Mouse (Mus musculus): ENCODE data around the gene Sec14l5.

Sec14l5 gene

GRCm38 (mm10) chr16:5155014-5155413 is 8.1 kb downstream of the Sec14l5 start:
- DNase-seq, result no peak

DNA sequence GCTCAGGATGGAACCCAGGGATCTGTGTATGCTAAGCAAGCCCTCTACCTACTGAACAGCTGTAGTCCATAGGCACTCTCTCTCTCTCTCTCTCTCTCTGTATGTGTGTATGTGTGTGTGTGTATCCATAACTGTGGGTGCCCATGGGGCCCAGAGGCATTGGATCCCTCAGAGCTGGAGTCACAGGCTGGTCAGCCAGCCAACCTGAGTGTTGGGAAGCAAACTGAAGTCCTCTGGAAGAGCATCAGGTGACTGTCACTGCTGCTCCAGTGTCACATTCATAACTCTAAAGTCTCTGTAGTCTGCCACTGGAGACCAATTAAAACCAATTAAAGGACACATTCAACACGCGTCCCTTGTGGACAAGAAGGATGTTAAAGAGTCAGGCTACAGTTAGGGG is 9.6 kb downstream of the Sec14l5 start:
- no peak for DNase-seq

DNA sequence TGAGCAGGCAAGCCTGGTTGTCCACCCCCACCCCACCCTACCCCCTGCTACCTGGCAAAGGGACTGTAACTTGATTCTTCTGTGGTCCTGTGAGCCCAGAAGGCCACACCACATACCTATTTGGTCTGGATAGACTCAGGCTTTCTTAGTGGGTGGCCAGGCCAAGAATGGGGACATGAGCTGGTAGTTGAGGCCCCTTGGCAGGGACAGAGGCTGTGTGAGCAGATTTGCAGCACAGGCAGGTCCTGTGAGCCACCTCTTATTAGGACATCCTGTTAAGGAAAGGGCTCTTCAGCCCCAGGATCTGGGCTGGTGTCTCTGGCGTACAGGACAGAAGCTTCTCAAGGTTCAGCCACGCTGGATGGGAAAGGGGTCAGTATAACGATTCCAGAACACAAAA is 10.2 kb downstream of the Sec14l5 start:
- no peak for DNase-seq

DNA sequence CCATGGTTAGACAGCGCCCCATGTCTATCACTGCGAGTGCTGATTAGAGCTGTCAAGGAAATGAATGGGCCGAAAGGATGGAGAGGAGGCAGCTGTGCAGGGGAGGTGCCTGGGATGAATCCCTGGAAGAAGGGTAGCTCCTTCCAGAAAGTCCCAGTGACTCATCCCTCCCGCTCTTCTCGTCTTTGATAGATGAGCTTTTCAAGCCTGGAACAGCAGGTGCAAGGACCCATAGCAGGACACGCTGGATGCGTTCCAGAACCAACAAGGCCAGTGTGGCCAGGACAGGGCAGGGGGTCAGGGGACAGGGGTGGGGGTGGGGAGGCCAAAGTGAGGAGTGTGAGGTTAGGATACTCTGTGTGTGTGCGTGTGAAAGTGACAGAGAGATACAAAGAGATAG is 12.3 kb downstream of the Sec14l5 start:
- no peak for DNase-seq

DNA sequence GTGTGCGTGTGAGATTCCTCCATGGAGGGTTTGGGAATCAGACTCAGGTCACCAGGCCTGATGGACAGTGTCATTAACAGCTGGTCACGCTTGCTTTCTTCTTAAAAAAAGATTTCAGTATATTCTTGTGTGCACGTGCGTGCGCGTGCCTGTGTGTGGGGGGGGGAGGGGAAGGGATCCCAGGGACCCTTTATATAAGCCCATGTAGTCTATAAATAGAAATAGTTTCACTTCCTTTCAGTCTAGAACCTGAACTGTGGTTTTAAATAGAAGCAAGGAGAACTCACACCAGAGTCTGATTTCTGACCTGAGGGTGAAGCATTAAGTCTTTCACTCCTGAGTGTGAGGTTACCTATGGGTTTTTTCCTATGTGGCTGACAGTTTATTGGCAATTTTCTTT is 17.4 kb downstream of the Sec14l5 start:
- no peak for DNase-seq

DNA sequence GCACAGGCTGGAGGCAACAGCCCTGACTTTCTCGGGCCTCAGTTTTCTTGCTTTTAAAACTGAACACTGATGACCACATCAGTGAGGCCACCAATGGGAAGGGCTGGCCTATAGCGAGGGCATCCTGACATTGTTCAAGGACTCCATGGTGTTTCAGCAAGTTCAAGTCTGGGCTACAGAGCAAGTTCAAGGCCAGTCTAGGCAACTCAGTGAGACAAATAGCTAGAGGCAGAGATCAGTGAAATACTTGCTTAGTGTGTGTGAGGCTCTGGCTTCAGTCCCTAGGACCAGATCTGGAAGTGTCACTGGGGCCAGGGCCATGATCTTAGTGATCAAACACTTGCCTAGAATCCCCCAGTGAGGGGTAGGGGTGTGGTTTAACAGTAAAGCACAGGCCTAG is 21.1 kb downstream of the Sec14l5 start:
- DNase-seq, result no peak

DNA sequence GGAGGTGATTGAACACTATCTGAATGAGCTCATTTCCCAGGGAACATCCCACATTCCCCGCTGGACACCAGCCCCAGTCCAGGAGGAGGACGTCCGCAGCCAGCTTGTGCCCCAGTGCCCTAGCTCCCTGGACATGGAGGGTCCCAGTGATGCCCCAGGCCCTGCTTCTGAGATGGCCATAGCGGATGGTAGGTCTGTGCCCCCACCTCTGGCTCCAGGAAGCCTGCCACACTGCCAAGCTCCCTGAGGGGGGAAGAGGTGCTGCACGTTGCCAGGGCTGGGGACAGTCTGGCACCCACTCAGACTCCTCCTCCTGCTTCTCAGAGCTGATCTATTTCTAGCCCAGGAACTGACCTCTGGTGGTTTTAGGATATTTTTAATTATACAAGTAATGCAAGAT is 21.9 kb downstream of the Sec14l5 start:
- no peak for DNase-seq

DNA sequence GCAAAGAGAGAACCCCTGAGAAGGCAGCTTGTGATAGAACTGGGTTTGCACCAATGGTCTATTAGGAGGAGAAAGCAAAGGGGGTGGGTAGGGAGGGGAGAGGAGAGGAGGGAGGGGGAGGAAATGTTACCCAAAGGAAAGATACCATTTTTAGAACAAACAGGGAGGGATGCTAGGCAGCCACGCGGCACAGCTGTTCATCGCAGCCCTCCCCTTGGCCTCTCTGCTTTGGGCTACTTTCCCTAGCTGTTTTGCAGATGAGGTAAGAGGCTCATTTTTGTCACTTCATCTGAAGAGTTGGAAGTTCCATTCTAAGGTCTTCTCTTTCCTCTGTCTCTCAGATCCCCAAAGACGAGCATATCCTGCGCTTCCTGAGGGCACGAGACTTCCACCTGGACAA is 25.7 kb downstream of the Sec14l5 start:
- DNase-seq, result no peak

GRCm38 (mm10) chr16:5183310-5183975 is 36.5 kb downstream of the Sec14l5 start:
- no peak for DNase-seq

GRCm38 (mm10) chr16:5184101-5184500 is 37.2 kb downstream of the Sec14l5 start:
- no peak for DNase-seq

GRCm38 (mm10) chr16:5184956-5185355 is 38.0 kb downstream of the Sec14l5 start:
- no peak for DNase-seq

- peak; percentile 19 for DNase-seq
Measured at GRCm38 (mm10) chr16:5185691-5186090, 38.8 kb downstream of the Sec14l5 start.

- DNase-seq, result no peak
Measured at GRCm38 (mm10) chr16:5186234-5186633, 39.3 kb downstream of the Sec14l5 start.

DNA sequence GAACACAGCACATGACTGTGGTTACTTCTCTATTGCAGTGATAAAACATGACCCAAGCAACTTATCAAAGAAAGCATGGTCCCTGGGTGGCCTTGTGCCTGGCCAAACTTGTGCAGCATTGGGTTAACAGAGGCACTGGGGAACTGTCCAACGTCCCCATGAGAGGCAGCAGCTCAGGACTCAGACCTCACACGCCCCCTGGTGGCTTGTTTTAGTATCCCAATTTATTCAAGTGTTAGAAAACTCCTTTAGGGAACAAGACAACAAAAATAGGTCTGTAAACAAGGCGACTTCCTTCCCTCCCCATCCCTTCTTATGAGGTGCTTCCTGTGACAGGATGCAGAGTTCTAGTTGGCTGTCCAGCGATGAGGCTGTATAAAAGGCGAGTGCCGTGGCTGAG is 48.2 kb downstream of the Sec14l5 start:
- DNase-seq, result peak; percentile 42

DNA sequence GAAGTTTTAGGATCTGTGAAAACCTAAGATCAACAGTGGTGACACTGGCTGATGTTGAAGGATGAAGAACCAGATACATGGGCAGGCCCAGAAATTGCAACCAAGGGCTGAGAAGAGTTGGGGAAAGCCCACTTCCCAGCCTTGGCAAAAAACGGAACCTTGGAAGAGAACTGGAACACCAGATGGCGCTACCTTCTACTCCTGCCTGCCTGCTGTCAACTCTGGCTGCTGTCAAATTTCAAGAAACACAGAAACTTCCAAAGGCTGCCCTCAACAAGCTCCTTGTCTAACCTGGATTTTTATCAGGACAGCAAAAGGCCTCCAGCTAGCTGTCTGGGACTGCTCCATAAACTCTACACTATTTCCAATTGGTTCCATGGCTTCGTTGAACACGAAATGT is 55.8 kb downstream of the Sec14l5 start:
- DNase-seq, result peak; percentile 40

DNA sequence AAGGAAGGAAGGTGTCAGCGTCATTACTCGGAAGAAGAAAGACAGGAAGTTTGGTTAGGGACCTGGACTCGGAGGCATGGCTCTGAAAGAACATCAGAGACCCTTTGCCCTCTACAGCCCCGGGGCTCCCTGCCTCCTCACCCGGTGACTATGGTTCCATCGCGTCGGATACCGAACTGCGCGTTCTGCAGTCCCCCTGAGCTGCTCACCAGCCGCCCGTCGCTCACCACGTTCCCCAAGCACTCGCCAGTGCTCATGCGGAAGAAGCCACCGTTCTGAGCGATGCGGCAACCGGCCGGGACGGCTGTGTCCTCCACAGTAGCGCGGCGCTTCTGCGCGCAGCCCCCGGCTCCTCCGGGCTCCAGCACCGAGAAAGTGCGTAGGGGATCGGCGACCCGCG is 56.3 kb downstream of the Sec14l5 start:
- DNase-seq, result no peak

- peak; percentile 75 for DNase-seq
Measured at GRCm38 (mm10) chr16:5203668-5204433, 56.9 kb downstream of the Sec14l5 start, which contains the start of gene Nagpa. Gene Nagpa, minus strand, starts transcription at chr16:5204012.

- DNase-seq, result no peak
Measured at GRCm38 (mm10) chr16:5205431-5205970, 58.6 kb downstream of the Sec14l5 start.

GRCm38 (mm10) chr16:5206051-5206450 is 59.1 kb downstream of the Sec14l5 start:
- DNase-seq, result no peak

- DNase-seq, result no peak
Measured at GRCm38 (mm10) chr16:5210365-5210764, 63.5 kb downstream of the Sec14l5 start.

- DNase-seq, result no peak
Measured at GRCm38 (mm10) chr16:5212150-5212549, 65.2 kb downstream of the Sec14l5 start.

GRCm38 (mm10) chr16:5214126-5214525 is 67.2 kb downstream of the Sec14l5 start:
- DNase-seq, result no peak

DNA sequence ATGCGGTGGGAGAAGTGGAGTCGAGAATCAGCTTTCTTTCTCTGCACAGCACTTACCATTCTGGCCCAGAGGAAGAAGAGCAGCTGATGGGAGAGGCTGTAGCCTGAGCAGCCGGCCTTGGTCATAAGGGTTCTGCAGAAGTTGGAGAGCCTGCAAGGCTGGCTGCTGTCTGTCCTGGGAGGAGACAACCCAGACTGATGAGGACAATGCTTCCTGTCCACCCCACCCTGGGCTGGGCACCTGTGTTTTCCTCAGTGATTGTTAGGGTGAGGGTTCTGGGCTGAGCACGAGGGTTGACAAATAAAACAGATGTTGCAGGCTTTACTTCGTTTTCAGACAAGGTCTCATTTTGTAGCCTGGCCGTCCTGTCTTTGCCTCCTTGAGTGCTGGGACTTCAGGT is 69.8 kb downstream of the Sec14l5 start:
- no peak for DNase-seq
